Mouse (Mus musculus): ENCODE results near the gene Vmn1r167. TPM values are rescaled to one million over a fixed set of nuclear protein-coding genes. Genes with fewer than 3 reads are reported as not detected.
"Not testable (repeated sequence)": the region's sequence is repeated elsewhere in the genome, so short reads cannot be mapped to it uniquely, and the experiment has no call there.

The Vmn1r167 gene
- polyA plus RNA-seq (2014; fragmentation: Nextera tagmentation; extraction: Ambion mirVana): not detected in 2 replicates

- H3K9ac ChIP-seq (ENCODE audit: low read depth, low read length); H3K27me3 ChIP-seq (ENCODE audit: control insufficient read depth, insufficient read depth, low read length); H3K9me3 ChIP-seq (ENCODE audit: control insufficient read depth, low read length); H3K36me3 ChIP-seq (ENCODE audit: control insufficient read depth, insufficient read depth, low read length); H3K27ac ChIP-seq (ENCODE audit: low read depth, low read length); H3K4me3 ChIP-seq (ENCODE audit: low read length); H3K4me1 ChIP-seq (ENCODE audit: control insufficient read depth, insufficient read depth, low read length); H3K4me2 ChIP-seq (replicated peaks; ENCODE audit: low read depth, low read length); ATAC-seq (ENCODE audit: low FRiP score, low TSS enrichment): not testable (repeated sequence)
- 81% methylated on average over 2 of the region's 2 CpGs for WGBS
Observed at GRCm38 (mm10) chr7:23507106-23507505, at the start of gene Vmn1r167. Gene Vmn1r167 (minus strand): TSS chr7:23507206.

GRCm38 (mm10) chr7:23539432-23539831, 32.4 kb upstream of the Vmn1r167 start, which contains the start of gene Vmn1r168:
Gene Vmn1r168 (plus strand): TSS chr7:23539732.
- not testable (repeated sequence) for H3K27ac ChIP-seq (ENCODE audit: low read depth, low read length); H3K4me3 ChIP-seq (ENCODE audit: low read length); H3K36me3 ChIP-seq (ENCODE audit: control insufficient read depth, insufficient read depth, low read length); H3K9ac ChIP-seq (ENCODE audit: low read depth, low read length); H3K4me1 ChIP-seq (ENCODE audit: control insufficient read depth, insufficient read depth, low read length); H3K27me3 ChIP-seq (ENCODE audit: control insufficient read depth, insufficient read depth, low read length); H3K9me3 ChIP-seq (ENCODE audit: control insufficient read depth, low read length); H3K4me2 ChIP-seq (replicated peaks; ENCODE audit: low read depth, low read length); ATAC-seq (ENCODE audit: low FRiP score, low TSS enrichment)
- WGBS: no CpG with 5 or more reads among the region's 1 CpGs

- not testable (repeated sequence) for H3K4me1 ChIP-seq (ENCODE audit: control insufficient read depth, insufficient read depth, low read length); H3K9me3 ChIP-seq (ENCODE audit: control insufficient read depth, low read length); H3K27me3 ChIP-seq (ENCODE audit: control insufficient read depth, insufficient read depth, low read length); H3K4me3 ChIP-seq (ENCODE audit: low read length); H3K4me2 ChIP-seq (replicated peaks; ENCODE audit: low read depth, low read length); H3K9ac ChIP-seq (ENCODE audit: low read depth, low read length); H3K27ac ChIP-seq (ENCODE audit: low read depth, low read length); H3K36me3 ChIP-seq (ENCODE audit: control insufficient read depth, insufficient read depth, low read length); ATAC-seq (ENCODE audit: low FRiP score, low TSS enrichment)
- 78% methylated on average over 2 of the region's 2 CpGs for WGBS
Observed at GRCm38 (mm10) chr7:23472886-23473285, 34.1 kb downstream of the Vmn1r167 start.

GRCm38 (mm10) chr7:23470832-23471231, 36.2 kb downstream of the Vmn1r167 start:
- not testable (repeated sequence) for H3K36me3 ChIP-seq (ENCODE audit: control insufficient read depth, insufficient read depth, low read length); H3K4me1 ChIP-seq (ENCODE audit: control insufficient read depth, insufficient read depth, low read length); ATAC-seq (ENCODE audit: low FRiP score, low TSS enrichment); H3K27me3 ChIP-seq (ENCODE audit: control insufficient read depth, insufficient read depth, low read length); H3K4me3 ChIP-seq (ENCODE audit: low read length); H3K9ac ChIP-seq (ENCODE audit: low read depth, low read length); H3K4me2 ChIP-seq (replicated peaks; ENCODE audit: low read depth, low read length); H3K27ac ChIP-seq (ENCODE audit: low read depth, low read length)
- WGBS: 67% methylated on average over 3 of the region's 3 CpGs
- peaks cover 12% of the 10 kb centered on the region for H3K9me3 ChIP-seq (ENCODE audit: control insufficient read depth, low read length)

- H3K9me3 ChIP-seq (ENCODE audit: control insufficient read depth, low read length): peaks cover 14% of the 10 kb centered on the region
- H3K4me1 ChIP-seq (ENCODE audit: control insufficient read depth, insufficient read depth, low read length); H3K4me2 ChIP-seq (replicated peaks; ENCODE audit: low read depth, low read length); H3K27ac ChIP-seq (ENCODE audit: low read depth, low read length); ATAC-seq (ENCODE audit: low FRiP score, low TSS enrichment); H3K27me3 ChIP-seq (ENCODE audit: control insufficient read depth, insufficient read depth, low read length); H3K9ac ChIP-seq (ENCODE audit: low read depth, low read length); H3K4me3 ChIP-seq (ENCODE audit: low read length); H3K36me3 ChIP-seq (ENCODE audit: control insufficient read depth, insufficient read depth, low read length): not testable (repeated sequence)
- 68% methylated on average over 3 of the region's 3 CpGs for WGBS
Observed at GRCm38 (mm10) chr7:23470201-23470600, 36.8 kb downstream of the Vmn1r167 start.

Other genes with a start within 250 kb of the Vmn1r167 start
- gene Gm6902, start 228.3 kb downstream of the Vmn1r167 start, polyA plus RNA-seq (2014; fragmentation: Nextera tagmentation; extraction: Ambion mirVana): not detected in 2 replicates
- gene Nlrp4e, start 206.0 kb downstream of the Vmn1r167 start, polyA plus RNA-seq (2014; fragmentation: Nextera tagmentation; extraction: Ambion mirVana): not detected in 2 replicates
- gene Nlrp5, start 121.3 kb downstream of the Vmn1r167 start, polyA plus RNA-seq (2014; fragmentation: Nextera tagmentation; extraction: Ambion mirVana): not detected in 2 replicates
- not detected in 2 replicates for gene Vmn1r168, start 32.5 kb upstream of the Vmn1r167 start, polyA plus RNA-seq (2014; fragmentation: Nextera tagmentation; extraction: Ambion mirVana)
- gene Vmn1r169, start 68.3 kb upstream of the Vmn1r167 start, polyA plus RNA-seq (2014; fragmentation: Nextera tagmentation; extraction: Ambion mirVana): not detected in 2 replicates
- gene Vmn1r170, start 99.0 kb upstream of the Vmn1r167 start, polyA plus RNA-seq (2014; fragmentation: Nextera tagmentation; extraction: Ambion mirVana): not detected in 2 replicates
- gene Vmn1r171, start 123.5 kb upstream of the Vmn1r167 start, polyA plus RNA-seq (2014; fragmentation: Nextera tagmentation; extraction: Ambion mirVana): not detected in 2 replicates
- not detected in 2 replicates for gene Vmn1r172, start 151.1 kb upstream of the Vmn1r167 start, polyA plus RNA-seq (2014; fragmentation: Nextera tagmentation; extraction: Ambion mirVana)
- not detected in 2 replicates for gene Vmn1r173, start 193.5 kb upstream of the Vmn1r167 start, polyA plus RNA-seq (2014; fragmentation: Nextera tagmentation; extraction: Ambion mirVana)
- not detected in 2 replicates for gene Vmn1r174, start 245.1 kb upstream of the Vmn1r167 start, polyA plus RNA-seq (2014; fragmentation: Nextera tagmentation; extraction: Ambion mirVana)